Mouse (Mus musculus) common myeloid progenitor, adult 5-6 weeks (primary cell): ENCODE measurements around the gene Txndc15. TPM values are rescaled to one million over a fixed set of nuclear protein-coding genes. Genes with fewer than 3 reads are reported as not detected.
"Not testable (repeated sequence)": the region's sequence is repeated elsewhere in the genome, so short reads cannot be mapped to it uniquely, and the experiment has no call there.

Experiments used
- ATAC-seq: replicated peaks from 2 replicates; pipeline ENCODE4 v1.8.0; 2016; ENCODE audit warnings: low read depth, mild to moderate bottlenecking, moderate TSS enrichment, inconsistent platforms; ENCODE audit not compliant: poor library complexity, severe bottlenecking
- total RNA-seq: library from RNA; stranded (forward); fragments of 200-1000, 187-1606 nt; gene quantifications from 2 replicates; pipeline ENCODE4 v1.2.3, GENCODE M21; 2017

The Txndc15 gene
- total RNA-seq: 29.9 and 31.4 TPM in 2 replicates

GRCm38 (mm10) chr13:55714501-55715166 lies at the start of gene Txndc15:
Gene Txndc15 (plus strand): TSS chr13:55714650.
- ATAC-seq: peak; percentile 98

- ATAC-seq: 0 out of 2 replicates have a peak, but pooled peaks have one; percentile 42
Observed at GRCm38 (mm10) chr13:55668550-55668949, 45.9 kb upstream of the Txndc15 start.

- no peak for ATAC-seq
Observed at GRCm38 (mm10) chr13:55672711-55673110, 41.7 kb upstream of the Txndc15 start.

GRCm38 (mm10) chr13:55677364-55677763 lies 37.1 kb upstream of the Txndc15 start:
- ATAC-seq: no peak

- no peak for ATAC-seq
Observed at GRCm38 (mm10) chr13:55682201-55682600, 32.2 kb upstream of the Txndc15 start.

- ATAC-seq: no peak
Observed at GRCm38 (mm10) chr13:55683581-55683980, 30.9 kb upstream of the Txndc15 start.

DNA sequence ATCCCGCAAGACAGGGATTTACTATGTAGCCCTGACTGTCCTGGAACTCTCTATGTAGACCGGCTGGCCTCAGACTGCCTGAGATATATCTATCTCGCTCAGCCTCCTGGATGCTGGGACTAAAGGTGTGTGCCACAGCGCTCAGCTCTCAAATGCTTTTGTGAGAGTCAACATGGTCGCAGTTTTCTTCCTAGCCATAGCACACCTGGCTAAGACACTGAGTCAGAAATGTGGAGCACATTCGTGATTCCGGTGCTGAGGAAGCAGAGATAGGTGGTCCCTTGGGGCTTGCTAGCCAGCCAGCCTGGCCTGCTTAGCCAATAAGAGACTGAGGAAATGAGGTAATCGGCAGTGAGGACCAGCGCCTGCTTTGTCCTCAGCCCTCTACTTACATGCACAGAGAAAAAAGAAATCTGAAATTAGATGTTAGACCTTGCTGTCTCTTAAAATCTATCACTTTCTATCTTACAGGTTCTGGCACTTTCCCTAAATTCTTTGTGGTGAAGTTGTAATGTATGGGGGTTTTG lies 28.3 kb upstream of the Txndc15 start:
- no peak for ATAC-seq

DNA sequence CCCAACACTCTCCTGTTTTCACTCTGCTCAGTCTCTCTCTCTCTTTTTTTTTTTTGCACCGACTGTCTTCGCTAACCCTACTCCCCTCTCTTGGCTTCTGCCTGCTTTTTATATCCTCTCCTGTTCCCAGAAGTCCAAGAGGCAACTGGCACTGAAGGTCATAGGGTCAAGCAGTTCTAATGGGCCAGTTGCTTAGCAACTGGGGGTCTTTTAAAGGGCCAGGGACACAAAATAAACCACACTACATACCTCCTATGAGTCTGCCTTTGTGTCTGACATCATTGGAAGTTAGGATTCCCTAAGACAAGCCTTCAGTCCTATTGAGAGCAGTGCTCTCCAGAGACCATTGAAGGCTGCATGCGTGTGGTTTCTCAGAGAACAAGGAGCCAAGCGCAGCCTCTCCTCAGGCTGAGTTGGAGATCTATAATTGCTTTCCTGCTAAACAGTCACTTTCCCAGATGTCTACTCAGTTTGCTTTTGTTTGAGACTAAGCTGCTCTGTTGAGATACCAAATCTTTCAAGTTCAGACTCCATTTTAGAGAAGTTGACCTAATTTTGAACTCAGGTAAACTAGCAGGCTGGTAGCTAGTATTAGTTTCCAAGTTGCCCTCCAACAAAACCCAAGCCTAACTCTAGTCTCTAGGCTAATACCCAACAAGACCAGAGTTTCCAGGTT lies 26.4 kb upstream of the Txndc15 start:
- no peak for ATAC-seq

GRCm38 (mm10) chr13:55692535-55693242 lies 21.8 kb upstream of the Txndc15 start, which contains the start of gene B230219D22Rik:
Gene B230219D22Rik (plus strand): TSS chr13:55693124.
- peak; percentile 94 for ATAC-seq

DNA sequence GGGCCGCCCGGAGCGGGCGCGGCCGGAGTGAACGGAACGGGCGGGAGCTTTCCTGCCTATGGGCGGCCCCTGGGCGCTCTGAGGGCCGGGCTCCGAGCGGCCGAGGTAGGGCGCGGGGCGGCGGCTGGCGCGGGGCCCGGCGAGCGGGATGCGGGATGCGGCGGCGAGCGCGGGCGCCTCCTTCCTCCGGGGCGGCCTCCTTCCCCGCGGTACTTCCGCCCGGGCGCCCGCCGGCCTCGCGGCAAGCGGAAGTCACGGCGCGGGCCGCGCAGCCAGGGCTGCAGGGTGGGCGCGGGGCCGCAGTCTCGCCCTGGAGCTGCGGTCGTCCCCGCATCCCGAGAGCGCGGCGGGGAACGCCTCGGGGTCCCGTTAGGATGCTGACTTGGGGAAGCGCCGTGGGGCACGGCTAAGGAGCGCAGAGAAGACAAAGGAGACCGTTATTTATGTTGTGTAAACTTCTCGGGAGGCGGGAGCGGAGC lies 21.2 kb upstream of the Txndc15 start:
- ATAC-seq: no peak; the same call in 1 of the 2 replicates

- ATAC-seq: no peak
Observed at GRCm38 (mm10) chr13:55694110-55694509, 20.3 kb upstream of the Txndc15 start.

DNA sequence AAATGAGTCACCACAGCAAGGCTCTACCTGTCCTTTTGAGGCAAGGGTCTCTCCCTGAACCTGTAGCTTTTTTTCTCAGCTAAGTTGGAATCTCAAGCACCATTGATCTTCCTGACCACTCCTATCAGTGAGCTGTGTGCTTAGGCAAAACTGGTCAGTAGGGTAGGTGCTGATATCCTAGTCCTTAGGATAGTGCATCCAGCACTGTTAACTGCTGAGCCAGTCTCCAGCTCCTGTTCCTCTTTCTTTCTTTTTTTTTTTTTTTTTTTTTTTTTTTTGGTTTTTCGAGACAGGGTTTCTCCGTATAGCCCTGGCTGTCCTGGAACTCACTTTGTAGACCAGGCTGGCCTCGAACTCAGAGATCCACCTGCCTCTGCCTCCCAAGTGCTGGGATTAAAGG lies 18.5 kb upstream of the Txndc15 start:
- not testable (repeated sequence) for ATAC-seq

DNA sequence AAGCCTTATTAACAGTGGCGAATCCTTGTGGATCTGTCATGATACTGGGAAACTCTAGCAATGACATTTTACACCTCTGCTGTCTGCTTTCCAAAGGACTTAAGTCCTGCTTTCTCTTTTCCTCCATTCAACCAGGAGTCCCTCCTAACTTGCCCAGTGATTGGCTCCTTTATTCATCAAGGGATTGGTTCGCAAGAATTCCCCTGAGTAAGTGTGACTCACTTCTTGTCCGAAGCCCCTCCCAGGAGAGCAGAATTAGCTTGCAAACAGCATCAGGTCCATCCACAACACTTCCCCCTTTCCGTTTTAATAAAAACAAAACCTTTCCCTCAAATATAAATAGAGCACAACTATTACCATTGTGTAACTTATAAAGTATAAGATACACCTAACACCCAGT lies 10.1 kb upstream of the Txndc15 start:
- no peak for ATAC-seq

DNA sequence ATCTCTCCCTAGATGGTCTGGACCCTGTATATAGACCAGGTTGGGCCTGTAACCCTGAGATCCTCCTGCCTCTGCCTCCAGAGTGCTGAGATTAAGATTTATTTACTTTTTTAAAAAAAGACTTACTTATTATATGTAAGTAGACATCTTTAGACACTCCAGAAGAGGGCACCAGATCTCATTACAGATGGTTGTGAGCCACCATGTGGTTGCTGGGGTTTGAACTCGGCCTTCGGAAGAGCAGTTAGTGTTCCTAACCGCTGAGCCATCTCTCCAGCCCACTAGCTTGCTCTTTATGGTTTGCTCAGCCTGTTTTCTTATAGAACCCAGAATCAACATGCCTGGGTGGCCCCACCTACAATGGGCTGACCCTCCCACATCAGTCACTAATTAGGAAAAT lies 1.6 kb upstream of the Txndc15 start:
- no peak for ATAC-seq

DNA sequence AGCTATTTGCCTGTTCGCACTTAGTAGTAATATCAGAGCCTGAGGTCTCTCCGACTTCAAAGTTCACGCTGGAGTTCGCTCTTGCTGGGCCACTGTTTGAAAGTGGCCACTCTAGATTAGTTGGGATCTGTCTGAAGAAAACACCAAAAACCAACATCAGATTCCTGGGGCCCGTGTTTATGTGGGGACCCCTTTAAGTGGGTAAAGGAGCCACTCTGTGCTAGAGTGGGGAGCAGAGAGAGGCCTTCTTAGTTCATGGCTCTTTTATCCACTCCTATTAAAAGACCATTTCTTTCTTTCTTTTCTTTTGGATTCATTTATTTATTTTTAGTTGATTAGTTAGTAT lies 690 bp downstream of the Txndc15 start:
- ATAC-seq: no peak

DNA sequence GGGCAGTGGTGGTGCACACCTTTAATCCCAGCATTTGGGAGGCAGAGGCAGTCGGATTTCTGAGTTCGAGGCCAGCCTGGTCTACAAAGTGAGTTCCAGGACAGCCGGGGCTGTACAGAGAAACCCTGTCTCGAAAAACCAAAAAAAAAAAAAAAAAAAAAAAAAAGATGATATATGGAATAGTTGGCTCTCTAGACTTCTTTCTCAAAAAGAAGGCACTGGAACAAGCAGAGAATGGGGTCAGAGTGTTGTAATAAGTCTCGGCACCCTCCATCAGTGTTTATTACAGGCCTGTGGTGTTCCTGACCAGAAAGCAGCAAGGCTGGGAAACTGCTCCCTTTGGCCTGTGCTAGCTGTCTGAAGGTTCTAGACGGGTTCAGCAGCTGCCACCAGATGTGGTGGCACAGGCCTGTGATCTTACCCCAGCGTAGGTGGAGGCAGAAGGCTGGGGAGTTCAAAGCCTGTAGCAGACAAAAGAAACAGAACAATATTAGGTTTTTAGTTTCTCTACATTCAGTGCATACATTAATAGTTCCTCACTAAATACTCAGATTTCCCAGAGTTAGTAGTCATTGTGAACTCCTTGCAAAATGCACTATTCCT lies 1.6 kb downstream of the Txndc15 start:
- ATAC-seq: no peak

- no peak for ATAC-seq
Observed at GRCm38 (mm10) chr13:55721516-55721915, 7.1 kb downstream of the Txndc15 start.

- no peak for ATAC-seq
Observed at GRCm38 (mm10) chr13:55721995-55722394, 7.5 kb downstream of the Txndc15 start.

GRCm38 (mm10) chr13:55726598-55727119 lies 12.2 kb downstream of the Txndc15 start:
- ATAC-seq: no peak
